Mouse (Mus musculus) G1E (cell line): ENCODE data around the gene Lrrc2. TPM values are rescaled to one million over a fixed set of nuclear protein-coding genes. Genes with fewer than 3 reads are reported as not detected.

Experiments
- ATAC-seq: 2 replicates; pipeline ENCODE4 v1.8.0; 2016; ENCODE audit warnings: mild to moderate bottlenecking; ENCODE audit not compliant: insufficient number of reproducible peaks, poor library complexity, low FRiP score, severe bottlenecking; ENCODE audit errors: extremely low read depth
- DNase-seq: peaks from one replicate; pipeline ENCODE4 v3.0.0; 2012; ENCODE audit warnings: low spot score
- H3K27me3 ChIP-seq: 2 replicates; pipeline ENCODE4 v1.6.1; 2012; ENCODE audit warnings: mild to moderate bottlenecking, low read length, inconsistent platforms; ENCODE audit not compliant: insufficient read depth
- H3K36me3 ChIP-seq: replicated peaks from 2 replicates; pipeline ENCODE3; 2012; ENCODE audit warnings: mild to moderate bottlenecking, inconsistent platforms
- H3K4me1 ChIP-seq: 2 replicates; pipeline ENCODE4 v1.6.1; 2012; ENCODE audit warnings: low read depth, low read length, inconsistent platforms, mixed read lengths; ENCODE audit not compliant: insufficient read depth
- H3K4me3 ChIP-seq: 2 replicates; pipeline ENCODE4 v1.5.1; 2012; ENCODE audit warnings: low read depth, mild to moderate bottlenecking, inconsistent platforms, low read length, moderate library complexity, mixed read lengths
- H3K9me3 ChIP-seq: replicated peaks from 2 replicates; pipeline ENCODE4 v1.6.1; 2012; ENCODE audit warnings: inconsistent platforms
- CTCF ChIP-seq: IDR thresholded peaks from 2 replicates; pipeline ENCODE4 v1.5.1; 2012; ENCODE audit warnings: low read depth, low read length, inconsistent platforms, mixed read lengths
- GATA1 ChIP-seq: IDR thresholded peaks from 2 replicates; pipeline ENCODE4 v1.6.1; 2012; ENCODE audit warnings: borderline replicate concordance, low read length, inconsistent platforms, mixed read lengths
- GATA2 ChIP-seq: IDR thresholded peaks from 2 replicates; pipeline ENCODE4 v1.6.1; 2012; ENCODE audit warnings: low read depth, low read length, inconsistent platforms, borderline replicate concordance
- POLR2AphosphoS5 ChIP-seq: IDR thresholded peaks from 2 replicates; pipeline ENCODE4 v1.6.1; 2012; ENCODE audit warnings: low read depth, low read length, inconsistent platforms; ENCODE audit not compliant: insufficient replicate concordance
- TAL1 ChIP-seq: conservative IDR thresholded peaks from 2 replicates; pipeline ENCODE4 v1.6.1; 2012; ENCODE audit warnings: low read depth, low read length, inconsistent platforms, mixed read lengths
- polyA plus RNA-seq: library from polyadenylated mRNA; stranded (reverse); fragments of >175 nt; gene quantifications from 2 replicates; pipeline ENCODE4 v1.2.3, GENCODE M21; 2012
- total RNA-seq, 2 experiments: library from RNA; stranded (forward) in 1 of 2; stranded (reverse) in 1 of 2; fragments of 200-1000 nt in 1 of 2; fragments of >200 nt in 1 of 2; fragmentation: Nextera tagmentation in 1 of 2; gene quantifications; 2 replicates each; pipeline ENCODE4 v1.2.3; 2014 to 2017

The Lrrc2 gene
- total and polyA plus RNA-seq, 3 experiments, result 0.16 TPM; not detected in 2

GRCm38 (mm10) chr9:110952931-110953549 lies 1.7 kb downstream of the Lrrc2 start:
- no peaks in the 10 kb centered on the region for H3K4me1 ChIP-seq
- no peak for ATAC-seq
- H3K9me3 ChIP-seq, result no peaks in the 10 kb centered on the region
- no peaks in the 10 kb centered on the region for H3K36me3 ChIP-seq
- H3K27me3 ChIP-seq, result peaks cover 25% of the 10 kb centered on the region
- no peak overlapping the region for H3K4me3 ChIP-seq
- no peak for TF ChIP-seq TAL1
- TF ChIP-seq GATA2, result no peak
- TF ChIP-seq CTCF, result no peak
- TF ChIP-seq POLR2AphosphoS5, result no peak
- TF ChIP-seq GATA1, result no peak
- no peak for DNase-seq

DNA sequence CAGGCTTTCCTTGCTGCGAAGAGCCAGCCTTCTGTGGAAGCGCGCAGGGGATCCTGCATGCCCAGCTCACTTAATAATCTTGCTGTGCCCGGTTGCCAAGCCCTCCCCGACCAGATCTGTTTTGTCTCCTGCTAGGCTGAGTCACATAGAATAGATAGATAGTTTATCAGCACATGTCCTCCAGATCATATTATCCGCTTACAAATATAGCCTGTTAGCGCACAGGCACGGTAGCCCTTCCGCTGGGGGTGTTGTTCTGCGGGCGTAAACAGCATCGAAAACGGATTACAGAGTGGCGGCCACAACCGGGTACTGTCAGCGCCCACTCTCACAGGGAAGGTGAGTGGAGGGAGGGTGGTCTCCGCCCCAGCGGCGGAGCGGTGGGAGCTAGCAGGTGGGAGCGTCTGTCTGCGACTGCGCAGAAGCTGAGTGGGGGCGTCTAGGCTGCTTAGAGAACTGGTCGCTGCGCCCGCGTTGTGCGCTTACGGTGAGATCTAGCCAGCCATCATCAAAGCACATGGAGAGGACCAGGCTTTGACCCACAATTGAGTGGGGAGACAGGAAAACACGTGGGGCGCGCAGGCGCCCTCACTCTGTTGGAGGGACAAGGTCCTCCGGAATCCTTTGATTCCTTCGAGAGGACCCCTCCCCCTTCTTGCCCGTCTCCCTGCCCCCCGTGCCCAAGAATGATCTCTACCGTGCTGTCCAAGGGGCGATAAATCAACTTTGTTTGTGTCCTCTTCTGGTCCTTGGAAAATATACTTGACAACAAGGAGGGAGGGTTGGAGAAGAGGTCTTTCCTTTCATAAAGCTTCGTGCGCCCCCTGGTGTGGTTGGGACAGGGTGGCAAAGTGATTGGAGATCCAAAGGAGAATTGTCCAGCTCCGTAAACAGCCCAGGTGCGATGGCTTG lies 2.5 kb downstream of the Lrrc2 start:
- TF ChIP-seq CTCF, result no peak
- no peak for TF ChIP-seq TAL1
- TF ChIP-seq POLR2AphosphoS5, result no peak
- TF ChIP-seq GATA2, result no peak
- DNase-seq (no peak), ATAC-seq (no peak)
- Histone ChIP-seq H3K4me1 (no peaks in the 10 kb centered on the region), H3K36me3 (no peaks in the 10 kb centered on the region), H3K4me3 (no peak overlapping the region), H3K9me3 (no peaks in the 10 kb centered on the region), H3K27me3 (peaks cover 24% of the 10 kb centered on the region)

DNA sequence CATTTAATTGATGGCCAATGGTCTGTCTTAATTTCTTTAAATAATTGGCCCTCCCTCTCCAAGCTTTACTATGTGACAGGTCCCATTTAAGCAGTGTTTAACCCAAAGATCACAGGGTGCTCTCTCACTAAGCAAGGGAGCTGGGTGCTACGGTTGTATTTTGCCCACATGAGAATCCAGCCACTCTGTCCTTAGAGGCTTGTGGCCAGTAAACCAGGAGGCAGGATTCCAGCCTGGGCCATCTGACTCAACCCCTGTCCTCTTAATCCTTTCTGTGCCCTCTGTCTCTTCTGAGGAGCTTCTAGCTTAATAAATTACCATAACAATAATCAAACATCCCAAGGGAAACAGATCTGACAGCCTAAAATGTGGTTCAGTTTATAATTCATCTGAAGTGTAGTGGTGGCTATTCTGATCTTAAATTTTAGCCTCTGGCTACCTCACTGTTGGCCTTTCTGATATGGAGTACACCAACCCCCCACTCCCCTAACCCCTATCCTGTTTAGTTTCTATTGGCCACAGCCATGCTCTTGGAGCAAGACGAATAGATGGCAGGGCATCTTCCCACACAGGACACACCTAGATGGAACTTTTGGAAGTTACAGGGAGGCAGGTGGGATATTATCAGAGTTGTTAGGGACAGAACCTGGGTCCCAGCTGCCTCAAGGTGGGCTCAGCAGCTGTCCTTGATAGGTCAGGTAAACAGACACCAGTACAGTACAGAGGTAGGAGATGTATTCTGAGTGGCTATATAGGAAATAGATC lies 3.5 kb downstream of the Lrrc2 start:
- no peak overlapping the region for H3K4me3 ChIP-seq
- no peak for ATAC-seq
- H3K27me3 ChIP-seq, result peaks cover 23% of the 10 kb centered on the region
- no peaks in the 10 kb centered on the region for H3K9me3 ChIP-seq
- TF ChIP-seq TAL1, result no peak
- TF ChIP-seq GATA2, result no peak
- H3K36me3 ChIP-seq, result no peaks in the 10 kb centered on the region
- no peak for DNase-seq
- no peaks in the 10 kb centered on the region for H3K4me1 ChIP-seq

GRCm38 (mm10) chr9:110955962-110956361 lies 4.6 kb downstream of the Lrrc2 start:
- H3K36me3 ChIP-seq, result no peaks in the 10 kb centered on the region
- ATAC-seq, result no peak
- H3K4me3 ChIP-seq, result no peak overlapping the region
- peaks cover 23% of the 10 kb centered on the region for H3K27me3 ChIP-seq
- H3K4me1 ChIP-seq, result no peaks in the 10 kb centered on the region
- DNase-seq, result no peak
- H3K9me3 ChIP-seq, result no peaks in the 10 kb centered on the region
- TF ChIP-seq GATA2 (no peak), TAL1 (no peak), CTCF (no peak), GATA1 (no peak), POLR2AphosphoS5 (no peak)

DNA sequence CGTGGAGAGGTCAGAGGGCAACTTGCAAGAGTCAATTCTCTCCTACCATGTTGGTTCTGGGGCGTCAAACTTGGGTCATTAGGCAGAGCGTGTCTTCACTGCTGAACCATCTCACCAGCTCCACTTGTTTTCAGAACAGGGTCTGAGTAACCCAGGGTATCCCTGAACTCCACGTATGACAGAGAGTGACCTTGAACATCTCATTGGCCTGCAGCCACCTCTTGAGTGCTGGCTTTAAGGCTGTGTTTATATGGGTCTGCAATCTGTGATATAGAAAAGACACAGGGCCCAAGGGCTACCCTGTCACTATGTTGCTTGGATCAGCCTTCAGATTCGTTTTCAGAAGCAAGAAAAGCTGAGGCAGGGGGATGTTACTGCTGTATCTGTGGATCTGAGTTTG lies 8.3 kb downstream of the Lrrc2 start:
- DNase-seq (no peak), ATAC-seq (no peak)
- no peaks in the 10 kb centered on the region for H3K4me1 ChIP-seq
- H3K9me3 ChIP-seq, result no peaks in the 10 kb centered on the region
- no peaks in the 10 kb centered on the region for H3K36me3 ChIP-seq
- TF ChIP-seq CTCF (no peak), GATA1 (no peak), POLR2AphosphoS5 (no peak), TAL1 (no peak), GATA2 (no peak)
- H3K27me3 ChIP-seq, result peaks cover 7% of the 10 kb centered on the region; the same call in 1 of the 2 replicates
- no peak overlapping the region for H3K4me3 ChIP-seq
